25 mouse cellular contexts compared by ENCODE assay signal in the genomic region with DNA sequence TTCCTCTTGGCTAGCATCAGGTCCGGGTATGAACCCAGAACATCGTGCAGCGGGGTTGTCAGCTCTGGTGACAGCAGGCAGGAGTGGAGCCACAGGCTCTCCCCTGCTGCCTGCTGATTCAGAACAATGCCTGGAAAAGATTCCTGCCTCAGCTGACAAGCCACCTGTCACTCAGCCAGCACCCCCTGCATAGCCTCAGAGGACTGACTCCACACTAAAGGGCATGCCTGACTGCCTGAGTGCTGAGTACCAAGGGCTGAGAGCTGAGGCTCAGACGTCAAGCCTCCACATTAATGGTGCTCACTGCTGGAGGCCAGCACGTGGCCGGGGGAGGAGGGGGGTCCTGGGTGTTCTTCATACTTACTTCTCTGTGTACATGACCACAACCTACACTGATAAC.
DNase-seq lines count a peak whose midpoint lies in the region; ATAC-seq and TF ChIP-seq lines count a peak whose summit lies in the region.
"Had no signal": no experiment of that assay in that cellular context is flagged by ENCODE, and none has a peak within 500 bp of the region (broad histone marks: within the 10 kb centered on the region; RNA-seq: fewer than 3 reads in every experiment).

No protein-coding gene starts in this region.

- TF ChIP-seq CTCF in kidney, adult 2 months (conservative IDR thresholded peaks at IDR 0.05; ENCODE audit: insufficient read depth, insufficient read length, low read depth, low read length) = no peak

- H3K27ac ChIP-seq in kidney, adult 2 months (ENCODE audit: insufficient read depth, low read depth, low read length) = no peak overlapping the region
- no peak overlapping the region for H3K27ac ChIP-seq in kidney, embryonic 14.5 days (ENCODE audit: low read depth, low read length)
- H3K27ac ChIP-seq: embryonic facial prominence, embryonic 13.5 days; forebrain, embryonic 12.5 days; gastrocnemius, adult 2 months; hindbrain, embryonic 14.5 days; kidney, postnatal 0 days; limb, embryonic 13.5 days; liver, embryonic 12.5 days; midbrain, embryonic 13.5 days had no signal

- H3K36me3 ChIP-seq in kidney, adult 2 months (ENCODE audit: control insufficient read depth, insufficient read depth, low read length) = no peaks in the 10 kb centered on the region; the same call in 1 of the 2 replicates
- H3K36me3 ChIP-seq in kidney, embryonic 14.5 days (ENCODE audit: control insufficient read depth, insufficient read depth, low read length) = peaks cover 73% of the 10 kb centered on the region

- no peak for TF ChIP-seq POLR2A in kidney, adult 2 months (IDR thresholded peaks at IDR 0.05; ENCODE audit: low read depth, low read length)

- H3K27me3 ChIP-seq in kidney, adult 2 months (replicated peaks; ENCODE audit: control insufficient read depth, insufficient read depth, low read length) = no peaks in the 10 kb centered on the region
- H3K27me3 ChIP-seq in kidney, embryonic 14.5 days (ENCODE audit: control insufficient read depth, insufficient read depth, low read length) = no peaks in the 10 kb centered on the region
- H3K27me3 ChIP-seq: embryonic facial prominence, embryonic 13.5 days; forebrain, embryonic 12.5 days; limb, embryonic 13.5 days; midbrain, embryonic 13.5 days had no signal

- H3K4me3 ChIP-seq in kidney, adult 2 months (ENCODE audit: insufficient read depth, low read depth, low read length) = no peak overlapping the region
- no peak overlapping the region for H3K4me3 ChIP-seq in kidney, embryonic 14.5 days (ENCODE audit: low read length)
- H3K4me3 ChIP-seq: embryonic facial prominence, embryonic 13.5 days; erythroblast, embryonic 14.5 days; forebrain, embryonic 12.5 days; gastrocnemius, adult 2 months; limb, embryonic 13.5 days; liver, embryonic 12.5 days; midbrain, embryonic 13.5 days had no signal

- H3K9me3 ChIP-seq in kidney, embryonic 14.5 days (ENCODE audit: control insufficient read depth, low read length) = no peaks in the 10 kb centered on the region
- H3K9me3 ChIP-seq: embryonic facial prominence, embryonic 13.5 days; forebrain, embryonic 12.5 days; G1E; limb, embryonic 13.5 days; liver, embryonic 12.5 days; midbrain, embryonic 13.5 days had no signal

- WGBS in kidney, adult 2 months = 74% methylated on average over 6 of the region's 6 CpGs
- WGBS in kidney, embryonic 14.5 days = 71% methylated on average over 6 of the region's 6 CpGs

- H3K4me2 ChIP-seq in kidney, embryonic 14.5 days (replicated peaks; ENCODE audit: low read depth, low read length) = no peak overlapping the region
- H3K4me2 ChIP-seq: embryonic facial prominence, embryonic 13.5 days; forebrain, embryonic 12.5 days; hindbrain, embryonic 14.5 days; limb, embryonic 13.5 days; liver, embryonic 12.5 days; midbrain, embryonic 13.5 days had no signal

- peak; percentile 36 for DNase-seq in cerebellum, adult 9-10 months
- no peak for DNase-seq in cerebellum, adult 11 months
- peak; percentile 47 for DNase-seq in kidney, adult 2 months
- peak; percentile 18 to 37 for DNase-seq in layer of hippocampus, postnatal 36 days
- no peak for DNase-seq in layer of hippocampus, postnatal 14 days (ENCODE audit: low spot score in 2 of 2)
- no peak for DNase-seq in adrenal gland, adult 2 months
- DNase-seq: adrenal gland, postnatal 14 days; B cell, adult 2 months; embryo, embryonic 11 days; gastrocnemius, adult 2 months; heart, postnatal 4 days; lung, adult 18-20 months; thymus, adult 18-20 months; thymus, postnatal 36 days had no signal

- ATAC-seq in kidney, embryonic 14.5 days (ENCODE audit: low FRiP score, low TSS enrichment) = no peak
- ATAC-seq: inflammation-experienced regulatory T-cells, adult 6 months; liver, embryonic 12.5 days; midbrain, embryonic 13.5 days had no signal

- peaks cover 3% of the 10 kb centered on the region; the same call in 1 of the 2 replicates for H3K4me1 ChIP-seq in kidney, adult 2 months (ENCODE audit: control insufficient read depth, insufficient read depth, low read length)
- H3K4me1 ChIP-seq in kidney, embryonic 14.5 days (ENCODE audit: control insufficient read depth, insufficient read depth, low read length) = 0 out of 2 replicates have a peak, but pooled peaks cover 5% of the 10 kb centered on the region
- H3K4me1 ChIP-seq: embryonic facial prominence, embryonic 13.5 days; forebrain, embryonic 12.5 days; limb, embryonic 13.5 days; liver, embryonic 12.5 days had no signal

- H3K9ac ChIP-seq in kidney, embryonic 14.5 days (ENCODE audit: low read depth, low read length) = no peak overlapping the region
- H3K9ac ChIP-seq: embryonic facial prominence, embryonic 13.5 days; forebrain, embryonic 12.5 days; hindbrain, embryonic 14.5 days; limb, embryonic 13.5 days; liver, embryonic 12.5 days; midbrain, embryonic 13.5 days had no signal

Comparison
In these comparisons a context has a peak if more than half of its experiments do, and no peak if none do; other contexts are left out.
1. DNase-seq: peak in cerebellum, adult 9-10 months (single experiment), kidney, adult 2 months (single experiment) and layer of hippocampus, postnatal 36 days (2 of 2); none in cerebellum, adult 11 months (single experiment), layer of hippocampus, postnatal 14 days (0 of 2) and adrenal gland, adult 2 months (single experiment).